Mouse (Mus musculus): ENCODE results near the gene Dlgap4.
A peak's percentile ranks its signal among the peaks of the same experiment; 100 is the strongest.

The Dlgap4 gene

DNA sequence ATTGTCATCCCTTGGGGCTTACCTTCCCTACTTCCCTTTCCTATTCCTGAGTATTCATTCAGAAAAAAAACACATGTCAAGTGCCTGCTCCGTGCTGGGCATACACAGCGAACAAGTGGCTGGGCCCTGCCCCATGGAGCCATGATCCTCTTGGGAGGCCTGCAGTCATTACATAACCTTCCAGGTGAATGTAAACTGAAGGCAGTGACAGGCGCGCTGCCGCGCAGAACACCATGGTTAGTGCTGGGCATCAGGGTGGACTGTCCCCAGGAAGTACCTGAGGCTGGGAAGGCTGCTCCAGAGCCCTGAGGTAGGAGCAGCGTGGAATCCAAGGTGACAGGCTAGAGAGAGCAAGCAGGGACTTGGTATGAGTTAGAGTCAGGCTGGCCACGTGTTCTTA lies 7.4 kb downstream of the Dlgap4 start:
- DNase-seq: no peak

DNA sequence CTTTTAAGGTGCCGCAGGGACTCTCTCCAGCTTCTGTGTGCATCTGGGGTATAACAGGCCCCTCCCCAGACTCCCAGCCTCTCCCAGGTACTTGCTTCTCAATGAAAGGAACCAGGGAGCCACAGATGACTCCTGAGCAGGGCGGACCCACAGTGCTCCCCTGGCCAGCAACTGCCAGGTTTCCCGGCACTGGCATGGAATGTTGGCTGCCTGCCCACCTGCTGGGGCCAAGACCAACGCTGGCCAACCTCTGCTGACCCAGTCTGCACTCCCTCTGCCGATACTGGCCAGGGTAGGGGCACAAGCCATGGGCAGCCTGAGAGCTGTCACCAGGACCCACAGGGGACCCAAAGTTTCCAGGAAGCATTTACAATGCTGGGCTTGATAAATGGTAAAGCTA lies 7.9 kb downstream of the Dlgap4 start:
- DNase-seq: peak; percentile 28

DNA sequence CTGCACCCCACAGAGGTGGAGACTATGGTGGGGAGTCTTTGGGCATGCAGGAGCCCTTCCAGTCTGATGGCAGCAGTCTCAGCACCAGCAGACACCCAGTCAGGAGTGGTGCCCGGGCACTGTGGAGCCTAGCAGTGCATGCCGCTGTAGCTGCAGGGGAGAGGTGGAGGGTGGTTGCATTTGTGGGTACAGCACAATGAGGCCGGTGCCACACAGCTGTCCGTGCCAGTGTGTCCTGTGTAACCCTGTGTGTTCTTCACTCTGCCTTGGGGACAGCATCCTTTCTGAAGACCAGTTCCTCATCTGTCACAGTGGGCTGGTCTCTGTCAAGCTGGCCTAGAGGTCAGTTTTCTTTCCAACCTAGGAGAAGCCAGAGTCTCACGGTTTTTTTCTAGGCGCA lies 8.7 kb downstream of the Dlgap4 start:
- no peak for DNase-seq

DNA sequence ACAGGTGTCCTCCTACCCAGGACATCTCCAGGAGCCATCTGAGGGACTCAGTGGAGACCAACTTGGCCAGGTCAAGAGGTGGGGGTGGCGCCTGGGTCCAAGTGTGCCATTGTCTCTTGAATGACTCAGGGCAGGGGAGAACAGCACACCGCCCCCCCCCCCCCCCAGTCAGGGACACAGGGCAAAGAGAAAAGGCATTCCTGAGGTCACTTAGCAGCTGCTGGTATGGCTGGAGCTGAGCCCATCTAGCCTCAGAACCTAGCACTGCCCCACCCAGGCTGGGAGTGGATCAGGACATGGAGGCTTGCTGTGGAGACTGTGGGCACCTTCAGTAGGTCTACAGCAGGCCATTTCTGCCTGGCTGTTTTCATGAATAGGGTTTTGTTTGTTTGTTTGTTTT lies 9.7 kb downstream of the Dlgap4 start:
- no peak for DNase-seq

DNA sequence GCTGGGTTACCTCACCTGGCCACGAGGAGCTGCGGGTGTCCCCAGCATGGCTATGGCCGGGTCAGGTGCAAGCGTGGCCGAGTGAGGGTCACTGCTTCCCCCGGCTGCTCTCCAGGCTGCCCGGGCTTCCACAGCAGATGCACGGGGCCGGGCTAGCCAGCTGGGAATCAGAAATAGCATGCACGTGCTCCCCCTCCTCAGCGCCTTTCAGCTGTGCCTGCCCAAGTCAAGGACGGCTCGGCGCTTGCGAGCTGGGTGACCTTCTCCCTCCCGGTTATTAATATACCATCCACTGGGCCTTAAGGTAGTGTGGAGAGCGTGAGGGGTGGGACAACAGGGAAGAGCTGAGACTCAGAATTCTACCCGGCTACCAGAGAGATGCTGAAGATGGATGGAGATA lies 11.8 kb downstream of the Dlgap4 start:
- no peak for DNase-seq

DNA sequence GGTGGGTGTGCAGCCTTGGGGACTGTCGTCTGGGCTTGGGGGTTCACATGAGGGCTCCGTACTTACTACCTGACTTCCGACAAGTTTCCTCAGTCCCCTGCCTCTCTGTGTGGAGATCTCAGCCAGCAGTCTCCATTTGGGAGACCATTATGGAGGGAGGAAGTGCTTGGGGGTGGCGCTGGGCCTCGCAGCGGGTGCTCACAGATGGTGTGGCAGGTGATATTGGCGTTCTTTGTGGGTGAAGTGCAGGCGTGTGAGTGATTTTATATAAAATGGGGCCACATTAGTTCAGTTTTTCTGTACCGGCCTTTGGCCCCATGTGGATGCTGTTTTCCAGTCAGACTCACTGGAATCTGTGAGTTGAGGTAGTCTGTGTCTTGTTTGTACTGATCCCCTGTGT lies 12.6 kb downstream of the Dlgap4 start:
- DNase-seq: no peak

DNA sequence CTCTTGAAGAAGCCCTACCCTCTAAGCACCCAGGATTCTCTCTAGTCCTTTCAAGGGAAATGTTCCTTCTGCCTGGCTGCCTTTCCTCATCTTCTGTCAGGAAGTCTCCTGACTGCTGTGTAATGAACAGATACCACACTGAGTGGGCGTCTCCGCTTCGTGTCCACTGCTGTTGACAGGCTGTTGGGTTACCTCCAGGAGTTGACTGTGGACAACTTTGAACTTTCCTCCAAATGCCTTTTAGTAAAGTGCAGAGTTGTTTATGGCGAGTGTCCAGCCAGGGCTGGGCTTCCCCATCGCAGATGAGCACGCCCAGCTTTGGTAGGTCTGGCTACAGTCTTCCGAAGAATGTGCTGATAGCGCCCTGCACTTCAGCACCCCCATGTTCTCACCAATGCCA lies 13.0 kb downstream of the Dlgap4 start:
- DNase-seq: peak; percentile 43

DNA sequence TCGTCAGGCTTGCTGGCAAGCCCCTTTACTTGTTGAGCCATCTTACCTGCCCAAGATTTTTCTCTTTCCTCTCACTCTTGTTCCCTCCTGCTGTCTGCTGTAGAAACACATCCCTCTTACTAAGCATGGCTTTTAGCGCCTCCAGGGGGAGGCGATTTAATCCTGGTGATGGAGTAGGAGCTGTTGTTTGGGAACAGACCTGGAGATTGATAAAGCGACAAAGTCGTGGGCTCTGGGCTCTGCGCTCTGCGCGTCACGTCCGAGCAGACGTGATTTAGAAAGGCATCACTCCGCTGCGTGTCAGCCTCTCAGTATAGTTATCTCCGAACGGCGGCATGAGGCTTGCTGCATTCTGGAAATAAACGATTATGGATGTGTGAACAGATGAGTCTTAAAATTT lies 14.4 kb downstream of the Dlgap4 start:
- DNase-seq: no peak

DNA sequence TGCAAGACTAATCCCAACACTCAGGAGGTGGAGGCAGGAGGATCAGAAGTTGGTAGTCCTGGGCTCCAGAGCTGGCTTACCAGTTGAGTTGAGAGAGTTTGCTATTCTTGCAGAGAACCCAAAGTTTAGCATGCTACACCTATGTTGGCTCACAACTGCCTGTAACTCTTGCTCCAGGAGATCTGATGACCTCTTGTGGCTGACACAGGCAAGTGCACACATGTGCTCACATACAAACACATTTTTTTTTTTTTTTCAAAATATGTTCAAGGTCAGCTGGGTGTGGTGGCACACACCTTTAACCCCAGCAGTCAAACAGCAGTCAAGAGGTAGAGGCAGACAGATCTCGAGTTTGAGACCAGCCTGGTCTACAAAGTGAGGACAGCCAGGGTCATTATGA lies 16.8 kb downstream of the Dlgap4 start:
- DNase-seq: no peak

DNA sequence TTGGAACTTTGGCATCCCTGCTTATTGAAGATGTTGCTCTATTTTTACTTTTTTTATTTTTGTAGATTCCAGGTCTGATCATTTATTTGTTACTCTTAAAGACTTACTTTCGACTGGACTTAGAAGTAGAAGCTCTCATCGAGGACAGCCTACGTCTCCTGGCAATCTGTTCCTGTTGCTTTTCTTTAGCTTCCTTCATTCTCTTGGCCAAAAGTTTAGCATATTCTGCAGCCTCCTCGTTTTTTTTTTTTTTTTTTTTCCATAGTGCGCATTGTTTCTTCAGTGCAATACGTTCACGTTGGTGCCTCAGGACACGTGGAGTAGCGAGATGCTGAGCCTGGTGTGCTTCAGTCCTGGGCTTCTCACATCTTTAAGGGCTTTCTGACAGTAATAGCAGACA lies 19.2 kb downstream of the Dlgap4 start:
- no peak for DNase-seq

DNA sequence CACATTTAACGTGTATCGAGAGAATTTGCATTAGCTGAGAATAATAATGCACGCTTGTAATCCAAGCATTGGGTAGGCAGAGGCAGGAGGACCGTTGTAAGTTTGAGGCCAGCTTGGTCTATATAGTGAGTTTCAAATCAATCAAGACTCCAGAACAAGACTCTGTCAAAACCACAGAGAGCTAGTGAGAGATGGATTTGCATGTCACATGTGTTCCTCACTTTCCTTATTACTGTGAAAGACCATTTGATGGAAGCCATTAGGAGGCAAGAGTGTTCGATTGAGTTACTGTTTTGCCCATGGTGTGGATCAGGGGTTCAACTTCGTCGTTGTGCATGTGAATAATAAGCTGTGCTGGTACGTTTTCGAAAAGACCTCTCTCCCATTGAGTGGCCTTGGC lies 21.6 kb downstream of the Dlgap4 start:
- no peak for DNase-seq

DNA sequence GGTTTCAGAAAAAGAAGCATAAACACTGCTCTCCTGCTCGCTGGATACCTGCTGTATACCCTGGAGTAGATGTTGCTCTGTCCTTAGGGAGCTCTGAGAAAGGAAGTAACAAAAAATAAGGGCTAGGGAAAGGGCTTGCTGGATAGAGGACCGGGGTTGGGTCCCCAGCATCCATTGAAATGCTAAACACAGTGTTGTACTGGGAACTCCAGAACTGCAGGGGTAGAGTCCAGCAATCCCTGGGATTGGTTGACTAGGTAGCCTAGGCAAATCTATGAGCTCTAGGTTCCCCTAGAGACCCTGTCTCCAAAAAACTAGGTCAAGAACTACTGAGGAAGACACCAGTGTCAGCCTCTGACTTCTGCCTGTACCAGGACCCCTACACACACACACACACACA lies 27.6 kb downstream of the Dlgap4 start:
- DNase-seq: no peak

DNA sequence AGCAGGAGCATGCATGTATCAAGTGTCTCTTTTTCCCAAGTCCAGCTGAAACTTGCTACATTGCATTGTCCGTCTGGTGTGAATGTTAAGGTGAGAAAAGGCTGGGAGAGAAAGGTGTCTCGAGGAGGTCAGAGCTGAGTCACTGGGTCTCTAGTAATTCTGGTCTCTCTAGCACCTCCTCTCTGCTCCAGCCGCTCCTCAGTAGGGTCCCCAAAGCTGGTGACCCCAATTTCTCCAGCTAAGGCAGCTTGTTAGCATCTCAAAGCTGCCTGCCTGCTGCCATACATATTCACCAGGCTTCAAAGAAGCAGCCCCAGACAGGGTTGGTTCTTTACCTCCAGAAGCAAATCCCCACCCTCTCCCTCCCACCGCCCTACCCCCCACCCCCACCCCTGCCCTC lies 29.4 kb downstream of the Dlgap4 start:
- no peak for DNase-seq

DNA sequence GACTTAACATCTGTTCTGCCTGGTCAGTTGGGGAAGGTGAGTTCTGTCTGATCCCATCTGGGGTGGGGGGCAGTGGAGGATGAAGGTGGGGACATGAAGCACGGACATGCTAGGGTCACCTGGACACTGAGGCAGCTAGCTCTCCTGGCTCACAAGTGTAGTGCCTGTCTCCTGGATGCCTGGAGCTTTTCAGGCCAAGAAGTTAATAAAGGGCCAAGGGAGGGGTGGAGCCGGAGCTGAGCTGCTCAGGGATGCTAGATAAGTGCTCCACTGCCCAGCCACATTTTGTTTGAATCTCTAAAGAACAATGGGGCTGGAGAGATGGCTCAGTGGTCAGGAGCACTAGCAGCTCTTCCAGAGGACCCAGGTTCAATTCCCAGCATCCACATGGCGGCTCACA lies 29.9 kb downstream of the Dlgap4 start:
- DNase-seq: no peak

DNA sequence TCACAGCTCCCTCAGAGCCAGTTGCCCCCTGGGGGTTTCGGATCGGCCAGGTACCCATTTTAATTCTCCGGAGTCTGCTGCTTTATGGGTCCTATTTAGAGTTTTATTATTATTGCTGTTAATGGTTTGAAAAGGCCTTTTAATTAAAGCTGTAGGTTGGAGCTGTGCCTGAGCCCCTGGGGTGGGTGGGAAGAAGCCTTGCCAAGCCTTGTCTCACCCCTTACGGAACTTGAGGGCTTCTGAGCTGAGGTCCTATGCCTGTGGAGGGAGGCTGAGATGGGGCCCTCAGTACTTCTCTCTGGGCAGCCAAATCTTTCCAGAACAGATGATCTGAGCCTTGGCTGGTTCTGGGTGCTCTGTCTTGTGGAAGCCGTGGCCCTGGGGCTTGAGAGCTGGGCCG lies 31.6 kb downstream of the Dlgap4 start:
- DNase-seq: no peak

DNA sequence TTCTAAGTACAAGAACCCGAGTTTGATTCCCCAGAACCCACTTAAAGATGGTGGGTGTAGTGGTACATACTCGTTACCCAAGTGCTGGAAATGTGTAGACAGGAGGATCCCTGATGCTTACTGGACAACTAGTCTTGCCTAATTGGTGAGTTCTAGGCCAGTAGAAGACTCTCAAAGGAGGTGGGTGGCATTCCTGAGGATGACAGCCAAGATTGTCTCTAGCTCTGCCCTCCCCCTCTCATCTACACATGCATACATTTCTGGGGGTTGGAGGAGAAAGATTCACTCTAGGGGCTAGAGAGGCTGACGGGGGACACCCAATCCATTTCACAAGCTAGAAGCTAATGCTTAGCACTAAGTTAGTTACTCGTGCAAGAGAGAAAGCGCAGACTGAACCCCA lies 33.4 kb downstream of the Dlgap4 start:
- no peak for DNase-seq

DNA sequence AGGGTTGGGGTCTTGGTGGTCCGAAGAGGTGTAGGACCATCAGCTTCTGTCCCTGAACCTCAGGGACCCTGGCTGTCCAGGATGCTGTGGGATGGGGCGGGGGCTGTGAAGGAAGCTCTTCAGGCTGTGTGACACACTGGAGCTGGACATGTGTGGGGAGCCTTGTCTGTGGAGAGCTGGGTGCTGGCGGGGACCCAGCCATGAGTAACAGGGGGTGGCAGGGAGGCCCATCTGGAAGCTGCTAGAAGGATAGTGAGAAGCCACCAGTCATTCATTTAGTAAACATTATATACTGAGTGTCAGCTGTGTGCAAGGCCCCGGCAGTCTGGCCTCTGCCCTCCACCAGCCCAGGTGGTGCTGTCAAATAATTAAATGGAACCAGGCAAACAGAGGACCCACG lies 34.5 kb downstream of the Dlgap4 start:
- DNase-seq: no peak

DNA sequence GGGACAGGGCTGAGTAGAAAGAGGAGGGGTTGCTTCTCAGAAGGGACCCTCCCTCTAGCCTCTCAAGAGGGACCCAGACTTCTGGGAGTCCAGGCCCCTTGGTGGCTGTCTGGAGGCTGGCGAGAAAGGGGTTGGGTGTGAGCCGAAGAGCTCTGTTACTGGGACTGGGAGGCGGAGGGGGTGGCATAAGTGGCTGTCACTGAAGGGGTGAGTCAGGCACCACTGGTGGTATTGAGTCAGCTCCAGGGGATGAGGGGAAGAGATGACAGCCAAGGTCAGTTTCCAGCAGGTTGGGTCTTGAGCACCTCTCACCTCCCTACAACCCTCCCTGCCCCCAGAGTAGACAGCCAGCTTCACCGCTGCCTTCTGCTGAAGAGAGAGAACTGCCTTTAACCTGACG lies 35.9 kb downstream of the Dlgap4 start:
- no peak for DNase-seq

DNA sequence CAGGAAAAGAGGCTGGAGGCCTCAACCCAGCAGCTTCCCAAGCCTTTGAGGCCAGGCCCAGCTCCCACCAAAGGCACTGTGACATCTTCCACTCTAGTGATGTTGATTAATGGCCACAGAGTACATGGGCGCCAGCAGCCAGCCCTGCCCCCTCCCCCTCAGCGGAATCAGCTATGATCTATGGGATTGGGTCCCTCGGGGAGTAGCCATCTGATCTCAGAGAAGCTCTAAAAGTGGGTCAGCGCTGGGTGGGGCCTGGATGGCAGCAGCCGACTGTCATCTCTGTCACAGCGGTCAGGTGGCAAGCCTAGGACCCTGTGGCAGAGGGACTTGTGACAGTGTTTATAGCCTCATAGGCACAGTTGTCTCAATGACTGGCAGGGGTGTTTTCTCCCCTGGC lies 37.5 kb downstream of the Dlgap4 start:
- no peak for DNase-seq

DNA sequence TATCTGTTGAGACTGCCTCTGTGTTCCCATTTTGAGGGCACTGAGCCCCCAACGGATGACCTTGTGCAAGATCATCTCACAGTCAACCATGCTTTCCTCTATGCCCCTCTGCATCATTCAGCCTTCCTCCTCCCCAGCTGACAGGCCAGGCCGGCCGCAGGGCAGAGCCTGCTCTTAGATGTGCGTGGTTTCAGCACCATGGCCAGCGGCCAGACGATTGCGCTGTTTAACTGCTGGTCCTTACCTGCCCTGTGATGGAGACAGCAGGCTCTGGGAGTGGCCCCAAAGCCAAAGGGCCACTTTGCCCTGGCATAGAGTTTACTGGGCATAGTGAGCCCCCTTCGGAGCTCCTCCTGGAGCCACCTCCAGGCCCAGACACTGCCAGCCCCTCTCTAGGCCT lies 39.3 kb downstream of the Dlgap4 start:
- peak; percentile 70 for DNase-seq

DNA sequence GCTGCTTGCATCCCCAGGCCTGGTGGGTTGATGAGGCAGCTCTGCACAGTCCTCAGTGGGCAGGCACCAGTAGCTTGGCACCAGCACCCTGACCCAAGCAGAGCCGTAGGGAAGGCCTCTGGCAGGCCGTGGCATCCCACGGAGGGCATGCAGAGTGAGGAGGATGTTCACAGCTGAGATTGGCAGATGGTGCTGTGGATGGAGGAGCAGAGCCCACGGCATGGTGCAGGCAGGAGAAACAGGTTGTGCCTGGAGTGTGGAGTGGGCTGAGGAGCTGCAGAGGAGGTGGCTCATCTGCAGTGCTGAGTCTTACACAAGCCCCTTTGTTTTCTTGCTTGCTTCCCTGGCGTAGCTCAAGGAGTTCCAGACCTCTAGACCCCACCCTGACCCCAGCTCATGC lies 40.6 kb downstream of the Dlgap4 start:
- DNase-seq: no peak

DNA sequence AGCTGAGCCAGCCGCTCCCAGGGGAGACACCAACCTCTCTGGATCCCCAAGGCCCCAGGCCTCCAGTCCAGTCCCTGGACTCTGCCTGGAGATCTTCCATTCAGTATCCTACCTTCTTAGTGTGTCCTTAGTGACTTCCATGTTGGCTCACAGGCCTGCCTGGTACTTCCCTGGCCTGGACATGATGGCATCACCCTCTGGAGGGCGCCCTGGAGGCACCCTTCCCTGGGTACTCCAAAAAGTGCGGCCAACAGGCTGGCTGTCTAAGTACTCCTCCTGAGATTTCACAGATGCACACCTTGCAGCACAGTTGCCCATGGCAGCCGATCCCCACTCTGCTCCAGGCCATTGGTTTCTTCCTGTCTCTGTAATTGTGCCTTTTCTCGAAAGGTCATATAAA lies 42.1 kb downstream of the Dlgap4 start:
- no peak for DNase-seq

DNA sequence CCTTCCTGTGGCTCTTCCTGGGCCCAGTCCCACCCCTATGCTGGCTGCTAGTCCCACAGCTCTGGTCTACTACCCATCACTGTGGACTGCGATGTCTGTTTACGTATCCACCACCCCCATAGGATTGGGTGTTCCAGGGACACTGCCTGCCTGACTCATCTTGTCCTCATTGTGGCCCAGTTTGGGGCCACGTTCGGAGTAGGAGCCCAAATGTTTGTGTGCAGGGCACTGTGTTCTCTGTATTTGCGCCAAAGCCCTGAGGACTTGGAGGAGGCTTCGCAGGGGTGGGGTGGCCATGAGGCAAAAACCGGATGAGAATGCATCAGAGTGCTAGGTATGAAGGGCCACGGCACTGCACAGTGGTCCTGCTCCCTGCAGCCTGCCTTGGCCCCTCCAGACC lies 44.0 kb downstream of the Dlgap4 start:
- DNase-seq: no peak

DNA sequence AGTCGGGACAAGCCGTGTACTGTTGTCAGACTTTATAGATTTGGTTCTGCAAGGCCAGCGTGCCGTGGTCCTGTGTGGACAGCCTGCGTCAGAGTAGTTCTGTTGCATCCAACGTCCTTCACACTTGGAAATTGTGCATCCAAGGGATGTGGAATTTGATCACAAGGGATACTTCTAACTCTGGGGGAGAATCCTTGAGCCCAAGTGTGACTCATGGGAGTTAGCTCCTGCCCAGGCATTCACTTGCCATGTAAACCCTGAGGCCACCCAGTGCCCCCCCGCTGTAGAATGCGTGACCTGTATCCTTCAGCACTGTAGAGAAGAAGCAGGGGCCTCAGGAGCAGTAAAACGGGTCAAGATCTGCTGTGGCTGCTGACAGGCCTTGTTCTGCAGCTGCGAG lies 44.7 kb downstream of the Dlgap4 start:
- no peak for DNase-seq

DNA sequence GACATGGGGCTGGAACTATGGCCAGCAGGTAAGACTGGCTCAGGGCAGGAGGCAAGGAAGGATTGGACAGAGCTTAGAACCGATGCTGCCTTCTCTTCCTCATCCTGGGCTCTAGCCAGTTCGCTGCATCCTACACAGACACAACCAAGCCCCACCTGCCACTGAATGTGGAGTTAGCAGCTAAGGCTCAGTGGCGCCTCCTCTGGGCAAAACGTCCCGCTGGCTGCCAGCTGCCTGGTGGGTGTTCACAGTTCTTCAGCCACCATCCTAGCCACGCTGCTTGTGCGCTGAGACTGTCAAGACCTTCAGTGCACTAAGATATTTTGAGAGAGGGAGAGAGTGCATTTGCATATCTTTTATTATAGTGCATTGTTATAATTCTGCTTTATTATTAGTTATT lies 45.2 kb downstream of the Dlgap4 start:
- no peak for DNase-seq

DNA sequence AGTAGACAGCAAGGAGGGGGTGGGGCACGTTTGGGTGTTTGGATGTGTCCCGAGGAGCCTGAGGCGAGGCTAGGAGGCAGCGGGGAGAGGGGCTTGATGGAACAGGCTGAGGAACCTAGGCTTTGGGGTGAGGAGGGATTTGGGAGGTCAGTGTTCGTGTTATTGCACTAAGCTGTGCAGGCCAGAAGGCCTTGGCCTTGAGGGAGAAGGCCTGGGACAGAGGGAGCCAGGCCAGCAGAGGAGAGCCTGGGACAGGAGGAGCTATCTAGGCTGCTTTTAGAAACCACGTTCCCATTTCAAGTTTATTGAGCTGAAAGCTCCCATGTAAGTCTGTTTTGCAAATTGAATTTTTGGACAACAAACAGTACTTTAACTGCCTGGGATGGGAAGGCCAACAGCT lies 46.5 kb downstream of the Dlgap4 start:
- no peak for DNase-seq

DNA sequence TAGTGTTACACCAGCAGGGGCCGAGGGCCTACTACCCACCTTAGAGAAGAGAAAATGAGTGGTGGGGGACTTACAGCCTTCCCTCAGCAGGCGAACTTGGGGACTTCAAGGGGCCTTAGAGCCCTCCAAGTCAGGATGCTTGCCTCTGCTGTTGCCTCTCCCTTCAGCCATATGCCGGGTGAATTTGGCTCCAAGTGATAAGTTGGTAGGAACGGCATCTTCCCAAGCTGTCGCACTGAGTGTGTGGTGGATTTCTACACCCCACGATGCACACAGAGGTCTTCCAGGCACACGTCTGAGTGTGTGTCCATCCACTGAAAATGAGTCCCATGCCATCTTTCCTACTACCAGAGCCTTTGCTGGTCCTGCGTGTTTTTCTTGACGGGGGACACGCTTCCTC lies 49.7 kb downstream of the Dlgap4 start:
- no peak for DNase-seq
